Mouse (Mus musculus) megakaryocyte, embryonic 14.5 days (primary cell): ENCODE data around the gene Cad.

Experiments
- FLI1 ChIP-seq: IDR thresholded peaks from 2 replicates; pipeline ENCODE4 v1.6.1; 2012; ENCODE audit warnings: low read length, inconsistent platforms, mixed read lengths
- GATA1 ChIP-seq: IDR thresholded peaks from 3 replicates; pipeline ENCODE4 v1.6.1; 2012; ENCODE audit warnings: mixed read lengths, low read length, inconsistent platforms, borderline replicate concordance

DNA sequence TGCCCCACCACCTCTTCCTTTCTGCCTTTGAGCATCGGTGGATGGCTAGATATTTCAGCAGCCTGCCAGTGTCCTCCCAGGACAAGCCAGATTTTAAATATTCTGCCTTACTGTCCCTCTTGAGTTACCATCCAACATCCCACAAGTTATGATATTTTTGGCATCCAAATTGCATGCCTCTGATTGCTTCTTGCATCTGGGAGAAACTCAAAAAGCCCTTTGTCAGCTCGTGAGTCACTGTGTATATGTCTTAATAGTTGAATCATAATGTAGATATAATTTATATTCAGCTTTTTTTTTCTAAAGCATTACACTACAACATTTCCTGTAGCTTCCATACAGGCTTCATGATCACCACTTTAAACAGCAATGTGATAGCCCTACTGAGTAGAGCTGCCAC is 32.6 kb downstream of the Cad start:
- TF ChIP-seq FLI1, result no peak
- TF ChIP-seq GATA1, result no peak
